Mouse (Mus musculus): ENCODE measurements at regions not wholly inside any gene's neighbourhood (a gene's known extent, or its start where the extent isn't known, plus 50 kb on each side); places are given as distances from the start of the nearest gene placed in this dataset.

DNA sequence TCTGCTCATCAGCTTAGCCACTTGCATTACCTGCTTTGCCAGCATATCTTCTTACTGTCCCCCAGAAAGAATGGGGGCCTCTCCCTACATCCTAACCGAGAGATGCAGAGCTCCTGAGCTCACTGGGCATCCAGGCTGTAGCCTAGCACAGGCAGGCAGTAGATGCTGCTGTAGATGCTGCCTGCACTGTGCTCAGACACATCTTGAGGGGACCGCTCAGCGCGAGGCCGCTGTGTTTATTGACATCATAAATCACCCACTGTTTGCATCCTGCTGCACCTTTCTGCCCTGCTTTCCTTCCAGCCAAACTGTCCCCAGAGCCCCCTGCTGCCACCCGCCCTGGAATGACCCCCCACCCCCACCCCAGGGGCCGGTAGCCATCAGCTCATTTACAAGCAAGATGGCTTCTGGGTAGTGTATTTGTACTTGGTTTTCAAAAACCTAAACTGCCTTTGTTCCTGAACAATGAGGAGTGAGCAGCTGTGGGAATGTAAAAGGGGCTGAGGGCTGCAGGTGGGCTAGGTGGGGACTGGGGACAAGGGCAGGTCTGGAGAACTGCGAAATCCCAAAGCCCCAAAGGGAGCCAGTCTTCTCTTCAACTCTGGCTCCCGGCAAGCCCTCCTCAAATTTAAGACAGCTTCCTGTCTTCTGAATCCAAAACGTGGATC is 233.2 kb downstream of the Bcor start:
- 75% methylated on average over 10 of the region's 10 CpGs for WGBS
- Histone ChIP-seq H3K27ac (ENCODE audit: control insufficient read depth, insufficient read depth, low read depth, low read length, poor library complexity) (no peak overlapping the region), H3K4me1 (ENCODE audit: control insufficient read depth, insufficient read depth, low read length) (no peaks in the 10 kb centered on the region), H3K4me3 (replicated peaks; ENCODE audit: control insufficient read depth, low read depth, low read length) (no peak overlapping the region)
- TF ChIP-seq POLR2A (IDR thresholded peaks at IDR 0.05; ENCODE audit: borderline replicate concordance, control insufficient read depth, low read depth, low read length) (no peak), CTCF (IDR thresholded peaks at IDR 0.05; ENCODE audit: control insufficient read depth, insufficient read depth, low read length) (no peak)

DNA sequence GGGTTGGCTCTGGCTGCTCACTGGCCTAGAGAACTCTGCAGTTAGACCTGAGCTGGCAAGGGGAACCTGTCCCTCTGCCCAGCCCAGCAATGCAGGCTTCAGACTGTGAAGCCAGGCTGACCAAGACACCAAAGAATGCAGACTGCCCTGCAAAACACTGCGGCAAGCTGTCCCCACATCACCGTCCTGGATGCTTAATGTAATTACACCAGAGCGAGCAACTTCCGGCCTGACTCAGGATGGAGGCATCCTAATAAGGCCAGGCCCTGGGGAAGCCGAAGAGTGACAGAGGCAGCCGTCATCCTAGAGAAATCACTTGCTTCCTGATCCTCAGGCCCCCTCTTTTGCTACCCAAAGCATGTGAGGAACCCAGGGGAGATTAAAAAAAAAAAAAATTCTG is 230.7 kb downstream of the Bcor start:
- 80% methylated on average over 6 of the region's 6 CpGs for WGBS
- no peak overlapping the region for H3K27ac ChIP-seq (ENCODE audit: control insufficient read depth, insufficient read depth, low read depth, low read length, poor library complexity)
- H3K4me1 ChIP-seq (ENCODE audit: control insufficient read depth, insufficient read depth, low read length): no peaks in the 10 kb centered on the region
- TF ChIP-seq CTCF (IDR thresholded peaks at IDR 0.05; ENCODE audit: control insufficient read depth, insufficient read depth, low read length): no peak
- no peak for TF ChIP-seq POLR2A (IDR thresholded peaks at IDR 0.05; ENCODE audit: borderline replicate concordance, control insufficient read depth, low read depth, low read length)
- no peak overlapping the region for H3K4me3 ChIP-seq (replicated peaks; ENCODE audit: control insufficient read depth, low read depth, low read length)

DNA sequence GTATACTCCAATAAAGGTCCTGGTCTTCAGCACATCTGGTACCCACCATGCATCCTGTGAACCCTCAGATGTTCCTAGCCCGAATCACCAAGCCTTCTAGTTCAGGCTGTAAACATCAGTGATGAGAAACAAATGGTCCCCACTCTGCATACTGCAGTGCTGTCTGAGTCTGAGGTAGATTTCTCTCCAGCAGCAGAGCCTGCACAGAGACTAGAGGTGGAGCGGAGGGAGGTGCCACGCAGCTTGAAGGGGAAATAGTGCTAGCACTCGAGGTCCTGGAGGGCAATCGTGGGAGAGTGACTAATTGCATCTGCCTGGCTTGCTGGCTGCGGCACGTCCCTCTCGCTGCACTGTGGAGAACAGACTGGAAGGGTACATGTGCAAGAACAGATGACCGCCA is 228.7 kb downstream of the Bcor start:
- TF ChIP-seq CTCF (IDR thresholded peaks at IDR 0.05; ENCODE audit: control insufficient read depth, insufficient read depth, low read length) (no peak), POLR2A (IDR thresholded peaks at IDR 0.05; ENCODE audit: borderline replicate concordance, control insufficient read depth, low read depth, low read length) (no peak)
- H3K4me3 ChIP-seq (replicated peaks; ENCODE audit: control insufficient read depth, low read depth, low read length): no peak overlapping the region
- H3K27ac ChIP-seq (ENCODE audit: control insufficient read depth, insufficient read depth, low read depth, low read length, poor library complexity): no peak overlapping the region
- WGBS: 35% methylated on average over 9 of the region's 9 CpGs
- H3K4me1 ChIP-seq (ENCODE audit: control insufficient read depth, insufficient read depth, low read length): no peaks in the 10 kb centered on the region

DNA sequence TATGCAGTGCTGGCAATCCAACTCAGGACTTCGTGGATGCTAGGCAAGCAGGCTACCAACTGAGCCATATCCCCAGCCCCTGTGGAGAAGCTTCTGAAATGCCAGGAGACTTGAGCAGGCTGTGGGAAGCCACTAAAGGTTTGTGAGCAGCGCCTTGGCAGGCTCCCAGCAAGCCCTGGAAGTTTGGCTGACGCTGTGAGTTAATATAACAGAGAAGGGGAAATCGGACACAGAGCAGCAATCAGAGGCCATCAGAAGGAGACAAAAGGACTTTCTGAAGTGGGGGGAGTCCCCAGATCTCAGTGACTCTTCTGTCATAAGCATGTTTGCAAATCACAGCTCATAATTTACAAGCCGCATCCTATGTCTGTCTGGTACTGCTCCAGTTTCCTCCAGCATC is 224.8 kb downstream of the Bcor start:
- 53% methylated on average over 5 of the region's 5 CpGs for WGBS
- Histone ChIP-seq H3K4me1 (ENCODE audit: control insufficient read depth, insufficient read depth, low read length) (no peaks in the 10 kb centered on the region), H3K4me3 (replicated peaks; ENCODE audit: control insufficient read depth, low read depth, low read length) (no peak overlapping the region), H3K27ac (ENCODE audit: control insufficient read depth, insufficient read depth, low read depth, low read length, poor library complexity) (no peak overlapping the region)
- TF ChIP-seq POLR2A (IDR thresholded peaks at IDR 0.05; ENCODE audit: borderline replicate concordance, control insufficient read depth, low read depth, low read length): no peak
- TF ChIP-seq CTCF (IDR thresholded peaks at IDR 0.05; ENCODE audit: control insufficient read depth, insufficient read depth, low read length): no peak

DNA sequence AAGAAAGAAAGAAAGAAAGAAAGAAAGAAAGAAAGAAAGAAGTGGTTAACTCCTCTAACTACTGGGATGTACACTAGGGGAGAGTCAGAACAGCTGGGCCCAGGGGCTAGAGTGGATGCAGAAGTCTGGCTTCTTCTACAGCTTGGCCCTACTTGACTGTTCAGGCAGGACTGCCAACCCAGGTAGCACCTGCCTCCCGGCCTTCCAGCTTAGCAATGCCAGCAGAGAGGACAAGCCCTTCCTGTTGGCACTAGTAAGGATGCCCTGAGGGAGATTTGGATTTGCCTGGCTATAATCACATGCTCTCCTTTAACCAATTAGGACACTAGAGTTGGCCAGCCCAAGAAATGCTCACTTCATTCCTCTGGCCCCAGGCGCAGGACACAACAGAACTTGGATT is 219.9 kb downstream of the Bcor start:
- TF ChIP-seq CTCF (IDR thresholded peaks at IDR 0.05; ENCODE audit: control insufficient read depth, insufficient read depth, low read length) (no peak), POLR2A (IDR thresholded peaks at IDR 0.05; ENCODE audit: borderline replicate concordance, control insufficient read depth, low read depth, low read length) (no peak)
- H3K4me3 ChIP-seq (replicated peaks; ENCODE audit: control insufficient read depth, low read depth, low read length): no peak overlapping the region
- 82% methylated on average over 2 of the region's 2 CpGs for WGBS
- H3K27ac ChIP-seq (ENCODE audit: control insufficient read depth, insufficient read depth, low read depth, low read length, poor library complexity): no peak overlapping the region
- H3K4me1 ChIP-seq (ENCODE audit: control insufficient read depth, insufficient read depth, low read length): no peaks in the 10 kb centered on the region; the same call in 1 of the 2 replicates

DNA sequence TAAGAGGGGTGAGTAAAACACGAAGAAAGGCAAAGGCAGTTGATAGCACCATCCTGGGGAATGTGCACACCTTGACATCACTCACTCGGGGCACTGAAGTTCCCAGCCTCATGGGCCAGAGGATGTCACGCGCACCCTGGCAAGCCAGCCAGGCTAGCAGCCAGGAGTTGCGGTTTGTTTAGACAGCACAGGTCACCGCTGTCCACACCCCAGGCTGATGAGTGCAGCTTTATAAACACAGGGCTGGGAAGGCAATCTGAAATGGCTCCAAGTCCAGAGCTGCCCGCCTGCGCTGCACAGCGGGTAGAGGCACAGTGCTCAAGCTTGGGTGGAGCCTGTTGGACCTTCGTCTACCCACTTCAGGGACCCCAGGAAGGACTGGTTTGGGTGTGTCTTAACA is 216.8 kb downstream of the Bcor start:
- WGBS: 65% methylated on average over 10 of the region's 10 CpGs

DNA sequence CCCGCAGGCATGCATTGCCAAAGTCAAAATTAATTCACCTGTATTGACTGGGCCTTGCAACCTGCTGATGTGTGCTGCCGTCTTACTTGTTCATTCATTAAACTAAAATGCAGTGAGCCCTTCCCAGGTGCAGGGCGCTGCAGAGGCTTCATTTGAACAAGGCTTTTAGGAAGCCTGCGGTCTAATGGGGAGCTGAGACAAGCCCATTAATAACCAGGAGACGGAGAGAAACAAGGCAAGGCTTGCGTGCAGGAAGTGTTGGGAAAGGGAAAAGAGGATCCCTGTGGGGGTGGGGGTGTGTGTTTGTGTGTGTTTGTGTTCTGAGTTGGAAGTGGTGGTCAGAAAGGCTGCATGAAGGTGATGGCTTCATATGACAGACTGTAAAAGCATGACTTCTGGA is 215.6 kb downstream of the Bcor start:
- Histone ChIP-seq H3K4me1 (ENCODE audit: control insufficient read depth, insufficient read depth, low read length) (no peaks in the 10 kb centered on the region; the same call in 1 of the 2 replicates), H3K27ac (ENCODE audit: control insufficient read depth, insufficient read depth, low read depth, low read length, poor library complexity) (no peak overlapping the region), H3K4me3 (replicated peaks; ENCODE audit: control insufficient read depth, low read depth, low read length) (no peak overlapping the region)
- WGBS: 56% methylated on average over 6 of the region's 6 CpGs
- TF ChIP-seq CTCF (IDR thresholded peaks at IDR 0.05; ENCODE audit: control insufficient read depth, insufficient read depth, low read length): no peak
- TF ChIP-seq POLR2A (IDR thresholded peaks at IDR 0.05; ENCODE audit: borderline replicate concordance, control insufficient read depth, low read depth, low read length): no peak

More for the DNA sequence above, 216.8 kb downstream of the Bcor start:
- H3K4me1 ChIP-seq (ENCODE audit: control insufficient read depth, insufficient read depth, low read length): no peaks in the 10 kb centered on the region; the same call in 1 of the 2 replicates
- H3K4me3 ChIP-seq (replicated peaks; ENCODE audit: control insufficient read depth, low read depth, low read length): no peak overlapping the region
- TF ChIP-seq POLR2A (IDR thresholded peaks at IDR 0.05; ENCODE audit: borderline replicate concordance, control insufficient read depth, low read depth, low read length) (no peak), CTCF (IDR thresholded peaks at IDR 0.05; ENCODE audit: control insufficient read depth, insufficient read depth, low read length) (no peak)
- no peak overlapping the region; the same call in 1 of the 2 replicates for H3K27ac ChIP-seq (ENCODE audit: control insufficient read depth, insufficient read depth, low read depth, low read length, poor library complexity)

DNA sequence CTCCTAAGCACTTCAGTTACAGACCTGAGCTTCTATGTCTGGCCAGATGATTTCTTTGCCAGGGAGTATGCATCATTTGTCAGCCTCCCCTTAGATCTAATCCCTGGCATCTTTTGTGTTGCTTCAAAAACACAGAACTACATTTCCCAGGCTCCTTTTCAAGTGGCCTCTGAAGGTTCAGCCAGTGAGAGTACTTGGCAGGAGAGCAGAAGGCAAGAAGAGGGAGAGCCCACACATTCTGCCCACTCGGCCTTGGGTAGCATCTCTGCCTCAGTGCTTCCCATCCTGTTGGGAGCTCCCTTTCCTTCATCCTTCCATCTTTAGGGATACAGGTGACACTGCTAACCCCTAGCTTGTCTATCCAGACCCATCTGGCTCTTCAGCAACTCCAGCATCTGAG is 214.9 kb downstream of the Bcor start:
- Histone ChIP-seq H3K27ac (ENCODE audit: control insufficient read depth, insufficient read depth, low read depth, low read length, poor library complexity) (no peak overlapping the region), H3K4me1 (ENCODE audit: control insufficient read depth, insufficient read depth, low read length) (no peaks in the 10 kb centered on the region; the same call in 1 of the 2 replicates), H3K4me3 (replicated peaks; ENCODE audit: control insufficient read depth, low read depth, low read length) (no peak overlapping the region)
- WGBS: 75% methylated on average over 1 of the region's 1 CpGs
- TF ChIP-seq CTCF (IDR thresholded peaks at IDR 0.05; ENCODE audit: control insufficient read depth, insufficient read depth, low read length) (no peak), POLR2A (IDR thresholded peaks at IDR 0.05; ENCODE audit: borderline replicate concordance, control insufficient read depth, low read depth, low read length) (no peak)

DNA sequence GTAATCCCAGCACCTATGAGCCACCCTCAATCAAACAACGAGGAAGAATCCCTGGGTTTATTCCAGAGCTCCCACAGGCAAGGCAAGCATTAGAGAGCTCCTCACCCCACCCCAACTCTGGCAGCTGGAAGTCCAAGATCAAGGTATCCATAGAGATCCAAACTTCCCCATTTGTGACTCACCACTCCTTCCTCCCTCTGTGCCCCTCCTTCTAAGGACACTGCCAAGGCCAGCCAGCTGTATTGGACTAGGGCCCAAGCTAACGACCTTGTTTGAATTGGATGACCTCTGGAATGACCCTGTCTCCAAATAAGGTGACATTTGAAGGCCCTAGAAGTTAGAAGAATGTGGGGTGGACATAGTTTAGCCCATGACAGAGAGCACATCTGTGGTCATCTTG is 208.0 kb downstream of the Bcor start:
- H3K4me1 ChIP-seq (ENCODE audit: control insufficient read depth, insufficient read depth, low read length): no peaks in the 10 kb centered on the region

More for the DNA sequence above, 208.0 kb downstream of the Bcor start:
- TF ChIP-seq CTCF (IDR thresholded peaks at IDR 0.05; ENCODE audit: control insufficient read depth, insufficient read depth, low read length): no peak
- no peak for TF ChIP-seq POLR2A (IDR thresholded peaks at IDR 0.05; ENCODE audit: borderline replicate concordance, control insufficient read depth, low read depth, low read length)
- WGBS: 45% methylated on average over 2 of the region's 2 CpGs
- Histone ChIP-seq H3K27ac (ENCODE audit: control insufficient read depth, insufficient read depth, low read depth, low read length, poor library complexity) (no peak overlapping the region), H3K4me3 (replicated peaks; ENCODE audit: control insufficient read depth, low read depth, low read length) (no peak overlapping the region)
